Mouse (Mus musculus) kidney, embryonic 14.5 days (tissue): ENCODE measurements around the gene Rad51b. TPM values are rescaled to one million over a fixed set of nuclear protein-coding genes. Genes with fewer than 3 reads are reported as not detected.

Source experiments
- ATAC-seq: fragments of 200-750 bp; cut with Nextera tagmentation; 2 replicates; pipeline ENCODE4 v1.8.0; 2017; ENCODE audit warnings: moderate number of reproducible peaks, mild to moderate bottlenecking, moderate TSS enrichment, moderate library complexity; ENCODE audit not compliant: low FRiP score, low TSS enrichment
- H3K27ac ChIP-seq: fragments of 300-500 bp; sonication (generic); 2 replicates; pipeline ENCODE4 v1.5.1; 2014; ENCODE audit warnings: low read depth, mild to moderate bottlenecking, low read length, moderate library complexity, mixed read lengths
- H3K27me3 ChIP-seq: fragments of 300-500 bp; sonication (generic); 2 replicates; pipeline ENCODE4 v1.6.1; 2014; ENCODE audit warnings: mild to moderate bottlenecking, low read length; ENCODE audit not compliant: control insufficient read depth, insufficient read depth
- H3K36me3 ChIP-seq: fragments of 300-500 bp; sonication (generic); 2 replicates; pipeline ENCODE4 v1.6.1; 2014; ENCODE audit warnings: low read length, mixed read lengths; ENCODE audit not compliant: control insufficient read depth, insufficient read depth
- H3K4me1 ChIP-seq: fragments of 300-500 bp; sonication (generic); 2 replicates; pipeline ENCODE4 v1.6.1; 2014; ENCODE audit warnings: low read length, mixed read lengths; ENCODE audit not compliant: control insufficient read depth, insufficient read depth
- H3K4me2 ChIP-seq: fragments of 300-500 bp; sonication (generic); replicated peaks from 2 replicates; pipeline ENCODE4 v1.6.1; 2014; ENCODE audit warnings: low read depth, mild to moderate bottlenecking, low read length
- H3K4me3 ChIP-seq: fragments of 300-500 bp; sonication (generic); 2 replicates; pipeline ENCODE4 v1.5.1; 2014; ENCODE audit warnings: mild to moderate bottlenecking, low read length
- H3K9ac ChIP-seq: fragments of 300-500 bp; sonication (generic); 2 replicates; pipeline ENCODE4 v1.6.1; 2014; ENCODE audit warnings: low read depth, mild to moderate bottlenecking, low read length, moderate library complexity
- H3K9me3 ChIP-seq: fragments of 300-500 bp; sonication (generic); 2 replicates; pipeline ENCODE4 v1.6.1; 2016; ENCODE audit warnings: low read length; ENCODE audit not compliant: control insufficient read depth
- WGBS: fragments of 180-500 bp; shearing (Covaris S2); extraction: QIAGEN DNeasy Blood & Tissue Kit; methylation state at CpG from one replicate; pipeline ENCODE4 v1.1.7; 2014; 5-methylcytosine and 5-hydroxymethylcytosine counted together
- polyA plus RNA-seq: library from polyadenylated mRNA; unstranded; fragments of >200 nt; fragmentation: Nextera tagmentation; extraction: Ambion mirVana; gene quantifications from 2 replicates; pipeline ENCODE4 v1.2.1, GENCODE M21; 2014

The Rad51b gene
- polyA plus RNA-seq, 1 experiment from 2014 or later: 7.2 TPM

- H3K36me3 ChIP-seq: no peaks in the 10 kb centered on the region
- H3K4me3 ChIP-seq: no peak overlapping the region
- no peak overlapping the region for H3K9ac ChIP-seq
- no peak overlapping the region for H3K4me2 ChIP-seq
- no peak for ATAC-seq
- H3K27me3 ChIP-seq: no peaks in the 10 kb centered on the region
- H3K27ac ChIP-seq: peak overlapping the region; percentile 63; the same call in 1 of the 2 replicates
- no peaks in the 10 kb centered on the region for H3K9me3 ChIP-seq
- WGBS: 67% methylated on average over 4 of the region's 4 CpGs
- H3K4me1 ChIP-seq: peaks cover 5% of the 10 kb centered on the region
These were observed 330.5 kb downstream of the Rad51b start for GRCm38 (mm10) chr12:79627351-79628120.

- no peak for ATAC-seq
These were observed 331.2 kb downstream of the Rad51b start for GRCm38 (mm10) chr12:79628121-79628774.

GRCm38 (mm10) chr12:79629945-79630850 is 333.1 kb downstream of the Rad51b start:
- 84% methylated on average over 7 of the region's 7 CpGs for WGBS
- H3K4me3 ChIP-seq: no peak overlapping the region
- H3K9me3 ChIP-seq: no peaks in the 10 kb centered on the region
- no peak overlapping the region for H3K27ac ChIP-seq
- no peak for ATAC-seq
- H3K4me2 ChIP-seq: no peak overlapping the region
- no peak overlapping the region for H3K9ac ChIP-seq
- H3K4me1 ChIP-seq: peaks cover 5% of the 10 kb centered on the region
- no peaks in the 10 kb centered on the region for H3K27me3 ChIP-seq
- no peaks in the 10 kb centered on the region for H3K36me3 ChIP-seq

More at GRCm38 (mm10) chr12:79628121-79628774, 331.2 kb downstream of the Rad51b start:
- 63% methylated on average over 5 of the region's 5 CpGs for WGBS
- Histone ChIP-seq H3K27ac (peak overlapping the region; percentile 63; the same call in 1 of the 2 replicates), H3K4me1 (peaks cover 5% of the 10 kb centered on the region), H3K27me3 (no peaks in the 10 kb centered on the region), H3K9ac (no peak overlapping the region), H3K9me3 (no peaks in the 10 kb centered on the region), H3K36me3 (no peaks in the 10 kb centered on the region), H3K4me3 (no peak overlapping the region), H3K4me2 (no peak overlapping the region)

DNA sequence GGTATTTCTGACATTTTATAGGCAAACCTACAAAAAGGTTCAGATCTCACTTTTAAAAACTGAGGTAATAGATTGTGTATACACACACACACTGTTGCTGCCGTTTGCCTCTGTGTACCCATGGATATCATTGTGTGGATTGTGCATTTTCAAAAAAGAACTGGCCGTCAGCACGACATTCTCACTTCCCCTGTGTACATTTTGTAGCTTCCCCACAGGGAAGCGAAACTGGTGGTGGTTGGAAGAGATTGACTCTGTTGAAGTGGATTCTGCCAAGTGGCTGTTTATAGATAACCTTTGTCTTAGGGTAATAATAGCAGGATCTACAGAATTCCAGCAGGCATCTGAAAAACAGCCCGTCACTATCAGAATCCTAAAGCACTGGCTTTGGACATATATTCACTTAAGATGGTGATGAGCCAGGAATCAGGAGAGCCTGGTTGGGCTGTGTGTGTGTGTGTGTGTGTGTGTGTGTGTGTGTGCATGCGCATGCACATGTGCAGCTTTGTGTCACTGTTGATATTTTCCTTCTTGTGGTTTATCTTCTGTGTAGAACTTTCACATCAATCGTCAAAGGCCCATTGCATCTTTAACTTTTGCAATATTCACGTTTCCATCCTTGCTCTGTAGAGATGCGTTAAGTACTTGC is 336.5 kb downstream of the Rad51b start:
- Histone ChIP-seq H3K27me3 (no peaks in the 10 kb centered on the region), H3K4me1 (no peaks in the 10 kb centered on the region), H3K27ac (no peak overlapping the region), H3K9me3 (no peaks in the 10 kb centered on the region), H3K4me3 (no peak overlapping the region), H3K4me2 (no peak overlapping the region), H3K36me3 (no peaks in the 10 kb centered on the region), H3K9ac (no peak overlapping the region)
- WGBS: 90% methylated on average over 9 of the region's 9 CpGs
- ATAC-seq: no peak

GRCm38 (mm10) chr12:79641570-79642285 is 344.6 kb downstream of the Rad51b start:
- peaks cover 3% of the 10 kb centered on the region for H3K4me1 ChIP-seq
- peak overlapping the region; percentile 60 for H3K27ac ChIP-seq
- no peak overlapping the region for H3K4me2 ChIP-seq
- no peaks in the 10 kb centered on the region for H3K9me3 ChIP-seq
- no peak for ATAC-seq
- 50% methylated on average over 7 of the region's 7 CpGs for WGBS
- H3K9ac ChIP-seq: no peak overlapping the region
- no peak overlapping the region for H3K4me3 ChIP-seq
- no peaks in the 10 kb centered on the region for H3K27me3 ChIP-seq
- H3K36me3 ChIP-seq: no peaks in the 10 kb centered on the region

GRCm38 (mm10) chr12:79642715-79643114 is 345.6 kb downstream of the Rad51b start:
- Histone ChIP-seq H3K4me3 (no peak overlapping the region), H3K4me2 (no peak overlapping the region), H3K4me1 (peaks cover 3% of the 10 kb centered on the region), H3K27me3 (no peaks in the 10 kb centered on the region), H3K9ac (no peak overlapping the region), H3K36me3 (no peaks in the 10 kb centered on the region), H3K27ac (no peak overlapping the region), H3K9me3 (no peaks in the 10 kb centered on the region)
- ATAC-seq: no peak
- WGBS: 96% methylated on average over 5 of the region's 5 CpGs

DNA sequence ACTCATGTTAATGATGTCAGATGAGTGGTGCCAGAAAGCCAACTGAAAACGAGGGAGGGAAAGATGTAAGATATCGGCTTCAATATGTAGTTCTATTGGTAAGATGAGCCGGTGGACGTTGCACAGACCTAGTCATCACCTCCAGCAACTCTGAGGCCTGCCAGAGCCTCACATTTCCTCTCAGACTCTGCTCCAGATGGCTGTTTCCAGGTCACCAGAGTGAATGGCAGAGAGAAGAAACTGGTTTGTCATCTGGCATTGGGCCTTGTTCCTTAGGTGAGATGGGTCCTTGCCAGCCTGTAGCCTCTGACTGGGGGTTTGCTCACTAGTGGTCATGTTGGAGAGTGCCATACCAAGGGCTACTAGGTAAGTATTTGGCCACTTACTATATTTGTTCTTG is 348.6 kb downstream of the Rad51b start:
- WGBS: 78% methylated on average over 4 of the region's 4 CpGs
- no peak overlapping the region for H3K9ac ChIP-seq

DNA sequence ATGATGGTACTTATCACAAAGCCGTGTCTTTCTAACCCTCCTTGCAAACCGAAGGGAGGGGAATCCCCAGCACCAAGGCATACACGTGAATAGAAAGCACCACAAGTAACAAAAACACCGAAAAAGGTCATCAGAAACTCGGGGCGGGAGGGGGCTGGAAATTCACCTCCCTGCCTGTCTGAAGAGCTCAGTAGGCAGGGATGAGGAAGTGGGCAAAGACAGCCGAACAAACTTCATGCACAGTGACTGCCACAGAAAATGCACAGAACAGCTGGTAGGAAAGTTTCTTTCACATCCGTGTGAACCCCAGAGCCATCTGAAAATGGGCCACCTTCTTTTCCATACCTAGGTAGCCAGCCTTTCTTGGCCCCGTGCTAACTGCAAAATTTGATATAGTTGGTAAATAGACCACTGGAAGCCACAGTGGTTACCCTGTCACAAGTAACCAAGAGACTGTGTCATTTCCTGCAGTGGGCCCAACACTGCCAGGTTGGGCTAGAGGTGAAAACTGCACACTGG is 349.6 kb downstream of the Rad51b start:
- Histone ChIP-seq H3K4me3 (no peak overlapping the region), H3K27ac (no peak overlapping the region), H3K36me3 (no peaks in the 10 kb centered on the region), H3K9me3 (no peaks in the 10 kb centered on the region), H3K4me2 (no peak overlapping the region), H3K27me3 (no peaks in the 10 kb centered on the region), H3K9ac (no peak overlapping the region), H3K4me1 (peaks cover 18% of the 10 kb centered on the region)
- WGBS: 81% methylated on average over 9 of the region's 9 CpGs
- ATAC-seq: no peak

More for the DNA sequence above, 348.6 kb downstream of the Rad51b start:
- Histone ChIP-seq H3K9me3 (no peaks in the 10 kb centered on the region), H3K4me2 (no peak overlapping the region), H3K4me1 (peaks cover 18% of the 10 kb centered on the region), H3K27me3 (no peaks in the 10 kb centered on the region), H3K36me3 (no peaks in the 10 kb centered on the region), H3K27ac (no peak overlapping the region), H3K4me3 (no peak overlapping the region)
- ATAC-seq: no peak
